Mouse (Mus musculus): ENCODE data around the gene Tsku. TPM values are rescaled to one million over a fixed set of nuclear protein-coding genes. Genes with fewer than 3 reads are reported as not detected.

The Tsku gene
- polyA plus RNA-seq, 1 experiment from 2014 or later = 6.2 TPM

GRCm38 (mm10) chr7:98369762-98370369, 8.7 kb upstream of the Tsku start:
- 65% methylated on average over 10 of the region's 10 CpGs for WGBS
- Histone ChIP-seq H3K4me1 (ENCODE audit: control insufficient read depth, insufficient read depth, low read length) (peaks cover 4% of the 10 kb centered on the region; the same call in 1 of the 2 replicates), H3K9me3 (ENCODE audit: control insufficient read depth, low read length) (no peaks in the 10 kb centered on the region), H3K4me2 (ENCODE audit: low read depth, low read length) (no peak overlapping the region), H3K36me3 (ENCODE audit: control insufficient read depth, insufficient read depth, low read length) (no peaks in the 10 kb centered on the region), H3K27me3 (replicated peaks; ENCODE audit: control insufficient read depth, insufficient read depth, low read length) (no peaks in the 10 kb centered on the region), H3K9ac (ENCODE audit: low read depth, low read length) (no peak overlapping the region), H3K27ac (ENCODE audit: low read length) (no peak overlapping the region), H3K4me3 (ENCODE audit: low read length) (no peak overlapping the region)
- no peak for ATAC-seq

DNA sequence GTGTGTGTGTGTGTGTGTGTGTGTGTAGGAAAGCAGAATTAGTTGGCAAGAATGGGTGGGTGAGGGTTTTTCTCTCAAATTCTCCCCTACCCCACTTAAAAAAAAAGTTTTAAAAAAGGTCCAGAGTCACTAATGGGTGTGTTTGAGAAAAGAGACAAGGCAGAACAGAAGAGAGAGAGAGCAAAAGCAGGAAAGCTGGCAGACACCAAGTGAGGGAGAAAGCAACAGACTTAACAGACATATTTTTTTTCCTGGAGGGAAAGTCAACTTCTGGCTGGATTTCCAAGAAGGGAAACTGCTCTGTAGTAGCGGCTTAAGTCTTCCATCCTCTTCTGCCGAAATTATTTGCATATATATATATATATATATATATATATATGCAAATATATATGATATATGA, 534 bp upstream of the Tsku start:
- peak overlapping the region; percentile 89 for H3K27ac ChIP-seq (ENCODE audit: low read length)
- peak; percentile 2; the same call in 1 of the 2 replicates for ATAC-seq
- 0 out of 2 replicates have a peak overlapping the region, but pooled peaks have one; percentile 73 for H3K9ac ChIP-seq (ENCODE audit: low read depth, low read length)

GRCm38 (mm10) chr7:98360621-98360990, 522 bp downstream of the Tsku start:
- Histone ChIP-seq H3K4me1 (ENCODE audit: control insufficient read depth, insufficient read depth, low read length) (peaks cover 25% of the 10 kb centered on the region), H3K9me3 (ENCODE audit: control insufficient read depth, low read length) (peaks cover 3% of the 10 kb centered on the region; the same call in 1 of the 2 replicates), H3K4me2 (ENCODE audit: low read depth, low read length) (peak overlapping the region; percentile 95), H3K27ac (ENCODE audit: low read length) (peak overlapping the region; percentile 89), H3K36me3 (ENCODE audit: control insufficient read depth, insufficient read depth, low read length) (no peaks in the 10 kb centered on the region), H3K27me3 (replicated peaks; ENCODE audit: control insufficient read depth, insufficient read depth, low read length) (no peaks in the 10 kb centered on the region), H3K4me3 (ENCODE audit: low read length) (peak overlapping the region; percentile 78), H3K9ac (ENCODE audit: low read depth, low read length) (peak overlapping the region; percentile 73)
- under 1% methylated on average over 20 of the region's 20 CpGs for WGBS
- ATAC-seq = peak; percentile 27

More for the DNA sequence above, 534 bp upstream of the Tsku start:
- peak overlapping the region; percentile 78 for H3K4me3 ChIP-seq (ENCODE audit: low read length)
- WGBS = 32% methylated on average over 2 of the region's 2 CpGs
- no peaks in the 10 kb centered on the region for H3K27me3 ChIP-seq (replicated peaks; ENCODE audit: control insufficient read depth, insufficient read depth, low read length)
- H3K4me1 ChIP-seq (ENCODE audit: control insufficient read depth, insufficient read depth, low read length) = peaks cover 17% of the 10 kb centered on the region
- peaks cover 3% of the 10 kb centered on the region; the same call in 1 of the 2 replicates for H3K9me3 ChIP-seq (ENCODE audit: control insufficient read depth, low read length)
- peak overlapping the region; percentile 95 for H3K4me2 ChIP-seq (ENCODE audit: low read depth, low read length)
- no peaks in the 10 kb centered on the region for H3K36me3 ChIP-seq (ENCODE audit: control insufficient read depth, insufficient read depth, low read length)

- Histone ChIP-seq H3K9ac (ENCODE audit: low read depth, low read length) (peak overlapping the region; percentile 73), H3K36me3 (ENCODE audit: control insufficient read depth, insufficient read depth, low read length) (no peaks in the 10 kb centered on the region), H3K4me2 (ENCODE audit: low read depth, low read length) (peak overlapping the region; percentile 95), H3K27me3 (replicated peaks; ENCODE audit: control insufficient read depth, insufficient read depth, low read length) (no peaks in the 10 kb centered on the region), H3K4me1 (ENCODE audit: control insufficient read depth, insufficient read depth, low read length) (peaks cover 30% of the 10 kb centered on the region), H3K4me3 (ENCODE audit: low read length) (peak overlapping the region; percentile 78), H3K27ac (ENCODE audit: low read length) (peak overlapping the region; percentile 89), H3K9me3 (ENCODE audit: control insufficient read depth, low read length) (peaks cover 3% of the 10 kb centered on the region; the same call in 1 of the 2 replicates)
- ATAC-seq = peak; percentile 51
- under 1% methylated on average over 33 of the region's 33 CpGs for WGBS
These were observed 1.0 kb downstream of the Tsku start for GRCm38 (mm10) chr7:98359951-98360620.

DNA sequence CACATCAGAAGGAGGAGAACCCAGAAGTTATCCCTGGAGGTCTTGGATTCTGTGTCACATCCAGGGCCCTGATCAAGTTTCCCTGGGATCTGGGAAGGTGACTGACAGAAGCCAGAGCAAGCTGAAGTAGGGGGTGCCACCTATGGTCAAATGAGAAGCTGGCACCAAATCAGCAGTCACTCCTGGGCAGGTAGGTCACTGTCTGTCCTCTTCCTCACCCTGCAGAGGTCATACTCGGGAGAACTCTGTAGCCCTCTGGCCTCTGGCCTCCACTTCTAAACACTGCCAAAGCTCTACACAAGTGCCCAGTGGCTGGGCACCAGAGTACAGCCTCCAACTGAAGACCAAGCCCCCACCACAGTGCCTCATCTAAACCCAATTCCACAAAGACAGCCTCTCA, 3.1 kb downstream of the Tsku start:
- H3K4me2 ChIP-seq (ENCODE audit: low read depth, low read length) = no peak overlapping the region
- no peak overlapping the region for H3K9ac ChIP-seq (ENCODE audit: low read depth, low read length)
- H3K4me1 ChIP-seq (ENCODE audit: control insufficient read depth, insufficient read depth, low read length) = peaks cover 43% of the 10 kb centered on the region
- no peak for ATAC-seq
- no peaks in the 10 kb centered on the region for H3K27me3 ChIP-seq (replicated peaks; ENCODE audit: control insufficient read depth, insufficient read depth, low read length)
- H3K36me3 ChIP-seq (ENCODE audit: control insufficient read depth, insufficient read depth, low read length) = no peaks in the 10 kb centered on the region
- H3K9me3 ChIP-seq (ENCODE audit: control insufficient read depth, low read length) = no peaks in the 10 kb centered on the region
- H3K27ac ChIP-seq (ENCODE audit: low read length) = no peak overlapping the region
- 82% methylated on average over 1 of the region's 1 CpGs for WGBS
- no peak overlapping the region for H3K4me3 ChIP-seq (ENCODE audit: low read length)

DNA sequence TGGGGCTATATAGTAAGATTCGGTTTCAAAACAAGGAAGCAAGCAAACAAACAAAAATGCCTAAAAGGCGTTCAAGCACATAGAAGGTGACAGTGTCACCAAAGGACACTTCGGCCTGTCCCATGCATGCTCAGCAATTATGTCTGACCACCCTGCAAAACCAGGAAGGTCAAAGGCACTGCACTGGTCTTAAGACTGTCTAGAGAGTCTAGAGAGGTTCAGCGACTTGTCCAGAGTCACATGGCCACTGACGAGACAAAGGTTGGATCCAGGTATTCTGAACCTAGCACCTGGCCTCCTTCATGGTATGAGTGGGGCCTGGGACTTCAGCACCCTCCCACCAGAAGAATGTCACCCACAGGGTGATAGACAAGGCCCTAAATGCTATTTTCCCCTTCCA, 3.8 kb downstream of the Tsku start:
- peaks cover 42% of the 10 kb centered on the region for H3K4me1 ChIP-seq (ENCODE audit: control insufficient read depth, insufficient read depth, low read length)
- no peak overlapping the region for H3K9ac ChIP-seq (ENCODE audit: low read depth, low read length)
- H3K4me2 ChIP-seq (ENCODE audit: low read depth, low read length) = no peak overlapping the region
- ATAC-seq = no peak
- 85% methylated on average over 5 of the region's 5 CpGs for WGBS
- H3K4me3 ChIP-seq (ENCODE audit: low read length) = no peak overlapping the region
- no peak overlapping the region for H3K27ac ChIP-seq (ENCODE audit: low read length)
- H3K36me3 ChIP-seq (ENCODE audit: control insufficient read depth, insufficient read depth, low read length) = no peaks in the 10 kb centered on the region
- H3K27me3 ChIP-seq (replicated peaks; ENCODE audit: control insufficient read depth, insufficient read depth, low read length) = no peaks in the 10 kb centered on the region
- no peaks in the 10 kb centered on the region for H3K9me3 ChIP-seq (ENCODE audit: control insufficient read depth, low read length)

DNA sequence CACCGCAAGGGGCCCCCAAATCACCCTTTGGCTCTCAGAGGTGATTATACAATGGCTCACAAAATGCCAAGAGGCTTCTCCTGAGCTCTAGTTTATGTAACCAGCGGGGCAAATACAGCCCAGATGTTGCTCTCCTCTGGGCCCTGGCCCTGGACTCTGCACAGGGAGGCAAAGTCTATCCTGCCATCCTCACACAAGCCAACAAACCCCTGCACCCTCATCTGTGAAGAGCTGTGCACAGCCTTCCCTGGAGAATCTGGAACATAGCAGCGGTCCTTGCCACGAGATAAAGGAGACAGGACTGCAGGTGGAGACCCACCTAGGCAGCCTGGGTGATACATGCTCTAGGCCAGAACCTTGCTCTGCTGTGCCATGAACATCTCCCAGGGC, 6.2 kb downstream of the Tsku start:
- H3K4me1 ChIP-seq (ENCODE audit: control insufficient read depth, insufficient read depth, low read length) = peaks cover 36% of the 10 kb centered on the region
- peak overlapping the region; percentile 52; the same call in 1 of the 2 replicates for H3K9ac ChIP-seq (ENCODE audit: low read depth, low read length)
- peak; percentile 73 for ATAC-seq
- H3K27ac ChIP-seq (ENCODE audit: low read length) = peak overlapping the region; percentile 34; the same call in 1 of the 2 replicates
- no peaks in the 10 kb centered on the region for H3K9me3 ChIP-seq (ENCODE audit: control insufficient read depth, low read length)
- no peak overlapping the region for H3K4me3 ChIP-seq (ENCODE audit: low read length)
- WGBS = 33% methylated on average over 4 of the region's 4 CpGs
- no peaks in the 10 kb centered on the region for H3K27me3 ChIP-seq (replicated peaks; ENCODE audit: control insufficient read depth, insufficient read depth, low read length)
- H3K4me2 ChIP-seq (ENCODE audit: low read depth, low read length) = 0 out of 2 replicates have a peak overlapping the region, but pooled peaks have one; percentile 10
- H3K36me3 ChIP-seq (ENCODE audit: control insufficient read depth, insufficient read depth, low read length) = peaks cover 10% of the 10 kb centered on the region

GRCm38 (mm10) chr7:98354160-98354920, 6.8 kb downstream of the Tsku start:
- Histone ChIP-seq H3K4me3 (ENCODE audit: low read length) (no peak overlapping the region), H3K4me2 (ENCODE audit: low read depth, low read length) (0 out of 2 replicates have a peak overlapping the region, but pooled peaks have one; percentile 10), H3K27ac (ENCODE audit: low read length) (peak overlapping the region; percentile 34), H3K4me1 (ENCODE audit: control insufficient read depth, insufficient read depth, low read length) (peaks cover 33% of the 10 kb centered on the region), H3K9ac (ENCODE audit: low read depth, low read length) (peak overlapping the region; percentile 52), H3K27me3 (replicated peaks; ENCODE audit: control insufficient read depth, insufficient read depth, low read length) (no peaks in the 10 kb centered on the region), H3K9me3 (ENCODE audit: control insufficient read depth, low read length) (no peaks in the 10 kb centered on the region), H3K36me3 (ENCODE audit: control insufficient read depth, insufficient read depth, low read length) (peaks cover 10% of the 10 kb centered on the region)
- ATAC-seq = peak; percentile 38
- 32% methylated on average over 12 of the region's 12 CpGs for WGBS

DNA sequence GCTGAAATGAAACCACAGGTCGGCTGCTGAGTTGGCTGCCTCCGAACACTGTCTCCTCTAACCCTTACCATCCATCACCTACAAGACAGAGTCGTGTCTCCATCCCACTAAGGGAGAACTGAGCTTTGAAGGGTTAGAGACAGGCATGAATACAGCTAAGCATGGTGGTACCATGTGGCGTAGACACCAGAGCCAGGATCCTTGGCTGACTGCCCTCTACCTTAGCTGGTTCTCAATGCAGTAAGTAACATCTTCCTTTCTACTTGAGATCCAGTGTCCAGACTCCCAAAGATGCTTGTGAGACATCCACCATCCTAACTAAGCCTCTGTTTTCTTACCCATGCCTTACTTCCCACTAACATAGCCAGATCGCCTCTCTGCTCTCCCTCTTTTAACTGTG, 7.5 kb downstream of the Tsku start:
- no peak overlapping the region for H3K27ac ChIP-seq (ENCODE audit: low read length)
- H3K9me3 ChIP-seq (ENCODE audit: control insufficient read depth, low read length) = no peaks in the 10 kb centered on the region
- no peak overlapping the region for H3K4me3 ChIP-seq (ENCODE audit: low read length)
- peaks cover 29% of the 10 kb centered on the region for H3K4me1 ChIP-seq (ENCODE audit: control insufficient read depth, insufficient read depth, low read length)
- H3K27me3 ChIP-seq (replicated peaks; ENCODE audit: control insufficient read depth, insufficient read depth, low read length) = no peaks in the 10 kb centered on the region
- WGBS = 82% methylated on average over 5 of the region's 5 CpGs
- no peak overlapping the region for H3K9ac ChIP-seq (ENCODE audit: low read depth, low read length)
- no peak overlapping the region for H3K4me2 ChIP-seq (ENCODE audit: low read depth, low read length)
- no peak for ATAC-seq
- H3K36me3 ChIP-seq (ENCODE audit: control insufficient read depth, insufficient read depth, low read length) = peaks cover 10% of the 10 kb centered on the region
